8 mouse cellular contexts compared by ENCODE assay signal in genomic region chr11:61104241-61104901, GRCm38 (mm10). TPM values are rescaled to one million over a fixed set of nuclear protein-coding genes. Genes with fewer than 3 reads are reported as not detected.
A peak's percentile ranks its signal among the peaks of the same experiment; 100 is the strongest.
DNase-seq lines count a peak whose midpoint lies in the region; ATAC-seq and TF ChIP-seq lines count a peak whose summit lies in the region.

No protein-coding gene starts in this region.

- DNase-seq in c-Kit-positive CD71-positive TER-119-positive erythroid progenitor cells, embryonic 14.5 days (ENCODE audit: low spot score) = peak; percentile 81
- DNase-seq in kidney, postnatal 25 days = peak; percentile 88 to 94
- DNase-seq in liver, embryonic 14.5 days (ENCODE audit: low read depth in 3 of 3, low spot score in 3 of 3) = peak; percentile 59 to 66 (median 64)
- peak; percentile 90 for DNase-seq in neural tube, embryonic 11.5 days (ENCODE audit: low spot score)

- H3K9ac ChIP-seq in forebrain, embryonic 12.5 days = no peak overlapping the region
- H3K9ac ChIP-seq in heart, embryonic 16.5 days (ENCODE audit: low read length) = no peak overlapping the region
- no peak overlapping the region for H3K9ac ChIP-seq in liver, embryonic 14.5 days (replicated peaks)
- H3K9ac ChIP-seq in neural tube, embryonic 11.5 days (ENCODE audit: low read length) = no peak overlapping the region
- H3K9ac ChIP-seq in stomach, embryonic 16.5 days (ENCODE audit: low read length) = peak overlapping the region; percentile 46; the same call in 1 of the 2 replicates

- 19% methylated on average over 20 of the region's 20 CpGs for whole genome bisulfite sequencing in forebrain, embryonic 12.5 days
- 19% methylated on average over 20 of the region's 20 CpGs for WGBS in heart, embryonic 16.5 days
- 19% methylated on average over 20 of the region's 20 CpGs for WGBS in liver, embryonic 14.5 days (ENCODE audit: insufficient replicate concordance)
- 22% methylated on average over 20 of the region's 20 CpGs for WGBS in neural tube, embryonic 11.5 days
- 20% methylated on average over 20 of the region's 20 CpGs for WGBS in stomach, embryonic 16.5 days

- no peaks in the 10 kb centered on the region for H3K36me3 ChIP-seq in E14TG2a.4 (ENCODE audit: insufficient read depth, low read length)
- no peaks in the 10 kb centered on the region for H3K36me3 ChIP-seq in forebrain, embryonic 12.5 days (replicated peaks)
- no peaks in the 10 kb centered on the region for H3K36me3 ChIP-seq in heart, embryonic 16.5 days (ENCODE audit: control insufficient read depth, insufficient read depth)
- no peaks in the 10 kb centered on the region for H3K36me3 ChIP-seq in liver, embryonic 14.5 days (replicated peaks; ENCODE audit: control insufficient read depth, insufficient read depth, low read depth)
- no peaks in the 10 kb centered on the region for H3K36me3 ChIP-seq in neural tube, embryonic 11.5 days (ENCODE audit: control insufficient read depth, insufficient read depth, low read length)
- H3K36me3 ChIP-seq in stomach, embryonic 16.5 days (ENCODE audit: control insufficient read depth, insufficient read depth, low read length) = no peaks in the 10 kb centered on the region

- peaks cover 43% of the 10 kb centered on the region for H3K4me1 ChIP-seq in E14TG2a.4 (replicated peaks; ENCODE audit: low read depth, low read length)
- H3K4me1 ChIP-seq in forebrain, embryonic 12.5 days = peaks cover 10% of the 10 kb centered on the region; the same call in 1 of the 2 replicates
- H3K4me1 ChIP-seq in heart, embryonic 16.5 days (ENCODE audit: control insufficient read depth, insufficient read depth, low read length) = peaks cover 6% of the 10 kb centered on the region; the same call in 1 of the 2 replicates
- H3K4me1 ChIP-seq in liver, embryonic 14.5 days (replicated peaks; ENCODE audit: control insufficient read depth in 2 of 2, insufficient read depth in 2 of 2, low read length in 1 of 2) = peaks cover 0 to 5% of the 10 kb centered on the region in 2 experiments; a peak in 1 of 4 replicates
- H3K4me1 ChIP-seq in neural tube, embryonic 11.5 days (ENCODE audit: control insufficient read depth, insufficient read depth, low read length) = no peaks in the 10 kb centered on the region
- H3K4me1 ChIP-seq in stomach, embryonic 16.5 days (ENCODE audit: control insufficient read depth, insufficient read depth, low read length) = no peaks in the 10 kb centered on the region

- H3K9me3 ChIP-seq in E14TG2a.4 (ENCODE audit: low read length) = no peaks in the 10 kb centered on the region
- no peaks in the 10 kb centered on the region for H3K9me3 ChIP-seq in forebrain, embryonic 12.5 days
- H3K9me3 ChIP-seq in heart, embryonic 16.5 days (replicated peaks; ENCODE audit: control insufficient read depth, low read length) = no peaks in the 10 kb centered on the region
- H3K9me3 ChIP-seq in liver, embryonic 14.5 days (ENCODE audit: control insufficient read depth, low read length) = no peaks in the 10 kb centered on the region
- no peaks in the 10 kb centered on the region for H3K9me3 ChIP-seq in neural tube, embryonic 11.5 days (ENCODE audit: control insufficient read depth, low read length)
- H3K9me3 ChIP-seq in stomach, embryonic 16.5 days (replicated peaks; ENCODE audit: control insufficient read depth, low read length) = no peaks in the 10 kb centered on the region

- peak; percentile 95 for TF ChIP-seq CTCF in E14TG2a.4 (conservative IDR thresholded peaks at IDR 0.05; ENCODE audit: low read length)
- peak; percentile 99 for TF ChIP-seq CTCF in liver, embryonic 14.5 days (IDR thresholded peaks at IDR 0.05; ENCODE audit: low read depth)

- no peak overlapping the region for H3K27ac ChIP-seq in forebrain, embryonic 12.5 days
- H3K27ac ChIP-seq in heart, embryonic 16.5 days (ENCODE audit: low read length) = no peak overlapping the region
- no peak overlapping the region for H3K27ac ChIP-seq in liver, embryonic 14.5 days
- H3K27ac ChIP-seq in neural tube, embryonic 11.5 days (ENCODE audit: low read depth, low read length) = no peak overlapping the region
- no peak overlapping the region for H3K27ac ChIP-seq in stomach, embryonic 16.5 days (ENCODE audit: low read length)

- ATAC-seq in forebrain, embryonic 12.5 days (ENCODE audit: low FRiP score) = peak; percentile 81
- peak; percentile 75 for ATAC-seq in heart, embryonic 16.5 days (replicated peaks; ENCODE audit: extremely low read depth, insufficient read depth, low FRiP score)
- peak; percentile 59; the same call in 1 of the 2 replicates for ATAC-seq in liver, embryonic 14.5 days (ENCODE audit: insufficient read depth)
- ATAC-seq in neural tube, embryonic 11.5 days (ENCODE audit: insufficient read depth, low FRiP score, low TSS enrichment) = peak; percentile 45; the same call in 1 of the 2 replicates
- ATAC-seq in stomach, embryonic 16.5 days (ENCODE audit: insufficient read depth, low FRiP score) = peak; percentile 83; the same call in 1 of the 2 replicates

- peak overlapping the region; percentile 7; the same call in 1 of the 2 replicates for H3K4me2 ChIP-seq in forebrain, embryonic 12.5 days
- H3K4me2 ChIP-seq in heart, embryonic 16.5 days (ENCODE audit: low read depth, low read length) = peak overlapping the region; percentile 24
- peak overlapping the region; percentile 24; the same call in 1 of the 2 replicates for H3K4me2 ChIP-seq in liver, embryonic 14.5 days (ENCODE audit: low read depth)
- peak overlapping the region; percentile 14; the same call in 1 of the 2 replicates for H3K4me2 ChIP-seq in neural tube, embryonic 11.5 days (ENCODE audit: low read depth)
- peak overlapping the region; percentile 9; the same call in 1 of the 2 replicates for H3K4me2 ChIP-seq in stomach, embryonic 16.5 days (ENCODE audit: low read depth, low read length)

- H3K27me3 ChIP-seq in E14TG2a.4 (ENCODE audit: insufficient read depth, low read length) = peaks cover 13% of the 10 kb centered on the region
- H3K27me3 ChIP-seq in forebrain, embryonic 12.5 days = 0 out of 2 replicates have a peak, but pooled peaks cover 6% of the 10 kb centered on the region
- no peaks in the 10 kb centered on the region for H3K27me3 ChIP-seq in heart, embryonic 16.5 days (ENCODE audit: control insufficient read depth, insufficient read depth, low read length)
- H3K27me3 ChIP-seq in liver, embryonic 14.5 days (ENCODE audit: control insufficient read depth, insufficient read depth, low read length) = no peaks in the 10 kb centered on the region
- H3K27me3 ChIP-seq in neural tube, embryonic 11.5 days (ENCODE audit: control insufficient read depth, insufficient read depth, low read length) = no peaks in the 10 kb centered on the region
- H3K27me3 ChIP-seq in stomach, embryonic 16.5 days (ENCODE audit: control insufficient read depth, insufficient read depth, low read length) = no peaks in the 10 kb centered on the region

- no peak overlapping the region for H3K4me3 ChIP-seq in E14TG2a.4 (replicated peaks; ENCODE audit: low read length)
- no peak overlapping the region for H3K4me3 ChIP-seq in forebrain, embryonic 12.5 days (replicated peaks)
- H3K4me3 ChIP-seq in heart, embryonic 16.5 days (ENCODE audit: low read length) = no peak overlapping the region
- no peak overlapping the region for H3K4me3 ChIP-seq in liver, embryonic 14.5 days (ENCODE audit: insufficient read depth in 1 of 2, low read depth in 2 of 2, low read length in 2 of 2)
- H3K4me3 ChIP-seq in neural tube, embryonic 11.5 days (ENCODE audit: low read depth, low read length) = no peak overlapping the region
- H3K4me3 ChIP-seq in stomach, embryonic 16.5 days (replicated peaks; ENCODE audit: low read length) = no peak overlapping the region

- no peak for TF ChIP-seq EP300 in liver, embryonic 14.5 days (IDR thresholded peaks at IDR 0.05; ENCODE audit: low read depth)

RNA-seq across cellular contexts. Expression of gene Tnfrsf13b, which starts 22.2 kb away (rescaled TPM):
- 0.37 and 0.59 TPM in 2 replicates for polyA plus RNA-seq in forebrain, embryonic 12.5 days (2016; fragmentation: Nextera tagmentation; extraction: Ambion mirVana)
- 2.7 and 5.7 TPM in 2 replicates for polyA plus RNA-seq in heart, embryonic 16.5 days (2015; fragmentation: Nextera tagmentation; extraction: Ambion mirVana)
- 2.7 and 3.9 TPM in 2 replicates for polyA plus RNA-seq in liver, embryonic 14.5 days (2012; rRNA removed)
- 3.0 and 3.7 TPM in 2 replicates for polyA plus RNA-seq in liver, embryonic 14.5 days (2014; fragmentation: Nextera tagmentation; extraction: Ambion mirVana)
- polyA plus RNA-seq in neural tube, embryonic 11.5 days (2014; fragmentation: Nextera tagmentation; extraction: Ambion mirVana) = 0.80 and 1.6 TPM in 2 replicates
- 2.9 TPM in 2 replicates for polyA plus RNA-seq in stomach, embryonic 16.5 days (2015; fragmentation: Nextera tagmentation; extraction: Ambion mirVana)
